Mouse (Mus musculus): ENCODE data around the gene Vipr2.

Vipr2 gene

DNA sequence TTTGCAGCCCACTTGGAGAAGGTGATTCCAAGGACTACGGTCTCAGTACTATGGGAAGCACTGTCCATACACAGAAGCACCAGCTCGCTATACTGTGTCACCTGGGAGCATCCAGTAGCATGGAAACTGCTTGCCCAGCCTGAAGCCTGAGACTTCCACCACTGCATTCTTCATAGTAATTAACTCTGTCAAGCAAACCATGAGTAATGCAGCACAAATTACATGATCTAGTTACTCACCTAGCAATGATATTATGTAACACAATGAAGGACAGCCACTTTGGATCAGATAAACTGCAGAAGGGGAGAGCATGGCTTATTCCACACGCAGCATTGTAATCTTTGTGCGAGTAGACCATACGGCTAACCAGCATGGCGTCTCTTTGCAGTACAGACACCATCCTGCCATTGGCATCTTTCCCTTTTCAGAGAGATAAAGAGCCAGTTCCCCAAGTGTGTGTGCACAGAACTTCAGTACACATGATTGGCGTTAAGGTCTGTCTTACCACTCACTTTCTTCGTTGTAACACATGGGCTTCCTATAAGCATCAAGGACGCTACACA lies 75.4 kb downstream of the Vipr2 start:
- CTCF ChIA-PET: no interaction called here

- CTCF ChIA-PET: no interaction called here
Measured at GRCm38 (mm10) chr12:116156792-116157532, 79.4 kb downstream of the Vipr2 start.

DNA sequence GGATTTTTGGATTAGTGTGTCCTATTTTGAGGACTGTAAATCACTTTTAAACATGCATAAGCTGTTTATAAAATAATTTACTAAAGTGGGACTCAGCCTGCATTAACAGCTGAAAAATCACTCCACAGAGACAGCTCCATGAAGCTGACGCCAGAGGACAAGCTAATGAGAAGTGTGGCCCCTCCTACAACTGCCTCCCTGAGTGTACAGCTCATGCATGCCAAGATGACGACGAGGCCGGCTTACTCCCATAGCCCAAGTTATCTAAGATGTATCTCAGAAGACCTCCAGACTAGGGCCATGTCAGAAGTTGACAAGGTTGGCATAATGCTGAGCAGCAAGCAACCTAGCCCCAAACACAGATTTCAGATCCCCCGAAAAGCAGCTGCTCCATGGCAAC lies 81.7 kb downstream of the Vipr2 start:
- CTCF ChIA-PET: no interaction called here

GRCm38 (mm10) chr12:116159695-116160094 lies 82.2 kb downstream of the Vipr2 start:
- CTCF ChIA-PET: no interaction called here

DNA sequence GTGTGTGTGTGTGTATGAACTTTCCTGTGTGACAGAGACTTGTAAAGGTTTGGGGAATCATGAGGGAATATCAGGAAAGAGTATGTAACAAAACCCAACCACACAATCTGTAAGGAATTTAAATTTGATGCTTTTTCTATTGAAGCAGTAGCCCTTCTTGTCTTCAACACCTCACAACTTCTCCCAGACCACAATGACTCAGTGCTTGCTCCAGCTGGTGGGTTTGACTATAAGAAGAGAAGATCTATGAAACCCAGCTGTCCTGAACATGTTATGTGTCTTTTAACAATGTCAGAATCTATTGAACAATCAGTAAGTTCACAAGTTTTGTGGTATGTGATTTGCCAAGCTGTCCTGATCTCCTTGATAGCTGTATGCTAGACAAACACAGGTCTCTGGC lies 87.8 kb downstream of the Vipr2 start:
- CTCF ChIA-PET: no interaction called here

DNA sequence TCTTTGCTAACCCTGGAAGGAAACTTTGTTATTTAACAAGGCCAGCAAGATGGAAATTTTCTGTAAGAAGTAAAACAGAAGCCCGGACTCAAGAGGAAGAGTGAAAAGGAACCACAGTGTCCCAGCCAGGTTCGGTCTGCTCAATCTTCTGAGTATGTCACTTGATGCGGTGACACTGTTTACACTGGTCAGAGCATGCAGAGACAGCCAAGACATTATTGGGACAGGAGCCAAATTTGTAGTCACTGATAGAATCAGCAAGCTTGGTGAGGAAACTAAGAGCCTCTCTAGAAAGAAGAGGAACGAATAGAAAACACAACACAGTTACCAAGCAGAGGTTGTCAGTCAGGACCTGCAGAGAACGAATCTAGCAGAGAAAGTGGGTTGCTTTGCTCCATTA lies 92.1 kb downstream of the Vipr2 start:
- CTCF ChIA-PET: no interaction called here

GRCm38 (mm10) chr12:116176930-116177329 lies 99.4 kb downstream of the Vipr2 start:
- CTCF ChIA-PET: no interaction called here

GRCm38 (mm10) chr12:116181436-116182050 lies 104.0 kb downstream of the Vipr2 start:
- CTCF ChIA-PET: interaction anchor here (0.5 to 0.7 kb wide), 2 partner anchors 33 to 38 kb away, joined by 4 to 20 read pairs; no protein-coding TSS in a partner anchor

GRCm38 (mm10) chr12:116182376-116182775 lies 104.8 kb downstream of the Vipr2 start:
- CTCF ChIA-PET: interaction anchor here (0.7 kb wide), 1 partner anchor 32 kb away, joined by 4 read pairs; no protein-coding TSS in a partner anchor

DNA sequence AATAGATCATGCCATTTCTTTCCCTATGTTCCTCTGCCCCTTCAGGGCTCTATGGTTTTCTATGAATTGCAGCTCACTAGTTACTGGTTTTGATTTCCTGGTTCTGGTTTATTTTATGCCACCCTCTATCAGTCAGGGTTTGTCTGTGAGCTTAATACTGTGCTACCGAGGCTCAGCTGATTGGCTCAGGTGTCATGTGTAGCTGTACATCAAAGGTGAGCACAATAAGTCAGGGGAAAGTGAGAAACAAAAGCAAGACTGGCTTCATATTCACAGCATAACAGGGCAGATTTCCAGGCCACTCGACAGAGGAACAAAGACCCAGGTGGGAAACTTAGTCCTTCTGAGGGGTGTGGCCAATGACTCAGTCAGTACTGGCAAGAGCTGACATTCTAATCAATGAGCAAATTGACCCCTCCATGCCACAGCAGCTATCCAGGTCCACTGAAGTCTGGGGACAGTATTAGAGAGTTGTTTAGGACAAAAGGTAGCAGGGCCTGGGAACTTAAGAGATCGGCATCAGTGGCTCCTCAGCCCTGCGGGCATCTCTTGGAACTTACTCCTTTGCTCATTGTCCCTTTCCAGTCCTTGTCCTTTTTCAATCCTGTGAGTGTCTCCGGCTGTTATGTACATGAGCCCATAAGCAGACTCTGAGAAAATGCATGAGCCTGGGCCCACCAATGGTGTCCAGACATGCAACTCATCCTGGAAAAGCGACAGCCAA lies 105.8 kb downstream of the Vipr2 start:
- CTCF ChIA-PET: no interaction called here

- CTCF ChIA-PET: no interaction called here
Measured at GRCm38 (mm10) chr12:116193952-116194351, 116.4 kb downstream of the Vipr2 start.

DNA sequence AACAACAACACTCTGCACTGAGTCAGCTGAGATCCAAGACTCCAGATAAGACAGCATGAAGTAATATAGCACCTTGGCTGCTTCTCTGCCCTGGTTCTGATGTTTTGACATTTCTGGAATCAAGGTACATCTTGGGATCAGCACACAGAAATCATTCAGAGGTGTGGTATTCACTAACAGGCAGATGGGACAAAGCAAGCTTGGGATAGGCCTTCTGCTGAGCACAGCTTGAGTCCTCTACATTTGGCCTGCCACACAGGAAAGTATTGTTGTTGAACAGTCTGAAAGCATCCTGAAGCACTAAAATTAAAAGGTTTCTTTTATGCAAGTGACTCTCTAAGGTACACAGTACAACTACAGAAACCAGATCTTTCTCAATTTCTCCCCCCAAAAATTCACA lies 117.1 kb downstream of the Vipr2 start:
- CTCF ChIA-PET: no interaction called here
